Mouse (Mus musculus) megakaryocyte-erythroid progenitor cell, adult 5 weeks (primary cell): ENCODE results near the gene Impg1. TPM values are rescaled to one million over a fixed set of nuclear protein-coding genes. Genes with fewer than 3 reads are reported as not detected.

ENCODE experiments used
- polyA plus RNA-seq: library from polyadenylated mRNA; stranded (reverse); fragments of >175 nt; gene quantifications from 2 replicates; pipeline ENCODE4 v1.2.3, GENCODE M21; 2012

The Impg1 gene
- not detected in 2 replicates for polyA plus RNA-seq

GRCm38 (mm10) chr9:80465381-80465780, at the start of gene Impg1:
Gene Impg1 (minus strand): TSS chr9:80465481.

